Mouse (Mus musculus): ENCODE measurements at regions not wholly inside any gene's neighbourhood (a gene's known extent, or its start where the extent isn't known, plus 50 kb on each side); places are given as distances from the start of the nearest gene placed in this dataset.

GRCm38 (mm10) chr9:84323145-84323544 lies 398.2 kb downstream of the Bckdhb start:
- TF ChIP-seq POLR2A (IDR thresholded peaks at IDR 0.05; ENCODE audit: borderline replicate concordance, extremely low read depth, insufficient read depth, insufficient read length, poor library complexity, severe bottlenecking), result no peak
- TF ChIP-seq CTCF (IDR thresholded peaks at IDR 0.05; ENCODE audit: borderline replicate concordance, extremely low read depth, insufficient read depth, insufficient read length), result no peak
